Mouse (Mus musculus) CD4-positive, CD25-positive, alpha-beta regulatory T cell, adult 2 months (primary cell): ENCODE results near the gene Tns3.
"Not testable (repeated sequence)": the region's sequence is repeated elsewhere in the genome, so short reads cannot be mapped to it uniquely, and the experiment has no call there.

ENCODE experiments used
- DNase-seq: peaks from one replicate; pipeline ENCODE4 v3.0.0-alpha.2; 2012; ENCODE audit warnings: low read depth, low spot score

Gene Tns3

GRCm38 (mm10) chr11:8622668-8623067 lies 41.7 kb downstream of the Tns3 start:
- DNase-seq = no peak

- DNase-seq = not testable (repeated sequence)
These were observed 45.2 kb downstream of the Tns3 start for GRCm38 (mm10) chr11:8619111-8619510.

- DNase-seq = no peak
These were observed 46.0 kb downstream of the Tns3 start for GRCm38 (mm10) chr11:8618301-8618700.

- DNase-seq = no peak
These were observed 48.9 kb downstream of the Tns3 start for GRCm38 (mm10) chr11:8615436-8615835.

GRCm38 (mm10) chr11:8610456-8610855 lies 53.9 kb downstream of the Tns3 start:
- DNase-seq = no peak

DNA sequence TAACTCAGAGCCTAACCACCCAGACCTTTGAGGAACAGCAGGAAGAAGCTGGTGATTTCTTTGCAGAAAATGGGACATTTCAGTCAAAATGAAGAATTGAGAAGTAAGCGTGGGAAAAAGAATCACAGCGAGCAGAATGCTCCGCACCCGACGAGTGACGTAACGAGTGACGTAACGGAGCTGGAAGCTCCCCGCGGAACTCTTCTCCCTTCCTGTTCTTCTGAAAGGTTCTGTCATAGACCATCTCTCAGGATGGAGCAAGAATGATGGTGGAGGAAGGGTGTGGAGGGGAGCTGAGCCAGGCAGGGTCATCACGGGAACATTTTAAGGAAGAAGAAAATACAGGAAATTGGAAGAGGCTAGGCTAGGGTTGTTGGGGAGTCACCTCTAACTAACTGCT lies 54.5 kb downstream of the Tns3 start:
- no peak for DNase-seq

DNA sequence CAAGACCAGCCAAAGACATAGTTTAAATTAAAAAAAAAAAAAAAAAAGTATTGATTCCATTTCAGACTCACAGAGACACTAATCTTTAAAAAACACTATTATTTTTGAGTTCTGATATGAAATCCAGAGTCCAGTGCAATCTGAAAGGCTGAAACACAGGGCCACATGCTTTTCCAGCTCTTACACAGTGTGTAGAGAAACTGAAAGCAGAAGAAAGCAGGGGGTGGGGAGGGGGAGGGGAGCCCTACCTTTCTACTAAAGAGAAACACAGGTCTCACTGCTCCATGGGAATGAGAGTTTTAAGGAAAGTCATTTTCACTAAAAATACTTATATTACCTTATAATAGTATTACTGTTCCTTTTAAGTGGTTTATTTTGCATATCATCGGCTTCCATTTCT lies 57.2 kb downstream of the Tns3 start:
- no peak for DNase-seq

DNA sequence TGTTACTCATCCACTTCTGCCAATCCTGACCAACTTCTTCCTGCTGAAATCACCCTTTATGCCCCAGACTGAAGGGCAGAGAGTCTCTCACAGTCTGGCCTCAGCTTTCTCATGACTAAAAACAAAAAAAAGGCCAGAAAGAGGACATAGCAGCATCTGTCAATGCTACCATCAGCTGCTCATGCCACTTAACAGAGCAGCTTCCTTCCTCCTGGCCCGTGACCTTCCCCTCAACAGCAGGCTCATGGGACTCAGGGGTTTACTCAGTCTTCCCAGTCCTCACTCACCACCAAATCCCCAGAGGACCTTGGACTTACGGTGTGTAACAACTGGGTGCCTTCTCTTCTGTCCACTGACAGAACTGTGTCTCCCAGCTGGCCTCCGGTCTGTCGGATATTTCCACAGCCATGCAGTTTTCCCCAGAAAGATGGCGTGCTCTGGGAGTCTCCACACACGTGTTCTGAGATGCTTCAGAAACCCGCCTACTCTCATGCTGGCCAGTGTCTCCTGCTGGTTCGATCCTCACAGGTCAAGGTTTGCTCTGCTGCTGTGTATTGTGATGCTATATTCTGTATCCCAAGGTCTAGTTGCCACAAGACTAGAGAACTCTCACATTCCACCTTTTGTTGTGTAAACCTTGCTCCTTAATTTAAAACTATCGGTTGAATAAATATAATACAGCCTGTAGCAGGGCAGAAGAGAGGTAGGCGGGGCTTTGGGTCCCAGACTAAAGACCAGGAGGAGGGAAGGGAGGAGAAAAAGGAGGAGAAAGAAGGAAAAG lies 59.4 kb downstream of the Tns3 start:
- DNase-seq = no peak

GRCm38 (mm10) chr11:8602606-8603005 lies 61.7 kb downstream of the Tns3 start:
- no peak for DNase-seq

- no peak for DNase-seq
These were observed 62.9 kb downstream of the Tns3 start for GRCm38 (mm10) chr11:8601411-8601821.

- DNase-seq = no peak
These were observed 68.7 kb downstream of the Tns3 start for GRCm38 (mm10) chr11:8595642-8596041.

- no peak for DNase-seq
These were observed 71.2 kb downstream of the Tns3 start for GRCm38 (mm10) chr11:8593172-8593571.

DNA sequence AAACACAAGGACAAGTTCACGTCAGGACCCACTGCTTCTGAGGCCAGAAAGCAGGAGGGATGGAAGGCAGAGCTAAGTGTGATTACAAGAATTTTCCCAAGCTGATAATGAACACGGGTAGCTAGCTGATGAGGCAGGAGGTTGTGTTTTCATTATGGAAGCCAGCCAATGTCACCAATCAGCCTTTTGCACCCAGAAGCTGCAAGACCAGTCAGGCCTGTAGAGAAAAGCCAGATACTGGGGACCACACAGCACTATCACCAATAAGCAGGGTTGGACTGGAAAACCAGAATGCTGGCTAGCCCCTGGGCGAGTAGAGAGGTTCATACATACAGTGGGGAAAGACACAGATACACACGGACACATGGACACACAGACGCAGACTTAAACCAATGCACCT lies 73.1 kb downstream of the Tns3 start:
- DNase-seq = no peak

DNA sequence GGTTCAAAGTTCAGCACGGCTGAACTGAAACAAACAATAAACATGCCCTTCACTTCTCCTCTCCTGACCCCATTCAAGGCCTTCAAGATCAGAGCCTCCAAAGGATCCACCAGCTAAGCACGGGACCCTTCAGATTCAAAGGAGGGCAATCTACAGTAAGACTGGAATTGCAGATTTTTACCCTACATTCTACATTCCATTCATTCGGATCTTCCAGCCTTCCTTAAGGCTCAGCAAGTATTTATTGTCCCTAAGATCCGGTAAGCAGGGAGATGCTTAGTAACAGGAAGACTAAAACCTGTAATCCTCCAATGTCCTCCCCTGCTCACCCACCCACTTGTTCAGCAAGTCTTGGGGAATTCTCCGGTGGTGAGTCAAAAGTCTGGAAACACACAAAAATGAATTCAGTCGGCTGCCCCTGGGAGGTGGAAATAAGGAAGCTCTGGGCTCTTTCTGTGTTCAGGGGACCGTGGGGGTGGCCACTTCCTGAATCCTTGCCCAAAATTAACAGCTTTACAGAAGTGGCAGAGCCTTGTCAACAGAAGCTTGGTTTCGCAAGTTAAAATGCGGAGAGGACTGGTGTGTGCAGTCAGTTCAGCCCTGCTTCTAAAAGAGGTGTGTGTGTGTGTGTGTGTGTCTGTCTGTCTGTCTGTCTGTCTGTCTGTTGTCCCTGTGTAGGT lies 75.0 kb downstream of the Tns3 start:
- DNase-seq = no peak

GRCm38 (mm10) chr11:8587941-8588340 lies 76.4 kb downstream of the Tns3 start:
- DNase-seq = no peak

DNA sequence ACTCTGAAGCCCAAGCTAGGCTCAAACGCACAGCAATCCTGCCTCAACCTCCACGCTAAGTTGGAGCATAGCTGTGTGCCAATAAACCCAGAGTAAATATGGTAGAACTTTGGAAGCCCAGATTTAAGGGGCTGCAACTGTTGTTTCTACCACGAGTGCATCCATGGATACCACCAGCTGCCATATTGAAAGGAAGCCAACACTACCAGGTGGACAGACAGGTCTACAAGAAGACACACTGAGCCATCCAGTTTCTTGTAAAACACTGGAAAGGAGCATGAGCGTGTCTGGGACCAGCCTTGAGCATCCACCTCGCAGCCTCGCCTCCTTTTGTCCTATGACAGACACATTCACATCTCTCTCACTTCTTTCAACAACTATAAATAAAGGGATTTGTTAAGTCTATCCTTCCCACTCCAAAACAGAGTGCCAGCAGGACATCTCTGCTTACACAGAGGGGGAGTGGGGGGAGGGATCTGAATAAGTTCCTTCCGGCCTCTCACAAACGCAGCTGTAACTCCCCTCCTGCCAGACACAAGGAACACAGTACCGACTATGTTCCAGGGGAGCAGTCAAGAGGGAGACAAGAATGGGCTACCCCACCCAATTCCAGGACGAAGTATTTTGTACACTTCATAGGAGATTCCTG lies 77.2 kb downstream of the Tns3 start:
- DNase-seq = no peak

- no peak for DNase-seq
These were observed 78.0 kb downstream of the Tns3 start for GRCm38 (mm10) chr11:8586374-8586773.

GRCm38 (mm10) chr11:8585686-8586085 lies 78.6 kb downstream of the Tns3 start:
- DNase-seq = no peak

- DNase-seq = no peak
These were observed 79.4 kb downstream of the Tns3 start for GRCm38 (mm10) chr11:8584925-8585324.

GRCm38 (mm10) chr11:8584307-8584706 lies 80.0 kb downstream of the Tns3 start:
- DNase-seq = no peak

DNA sequence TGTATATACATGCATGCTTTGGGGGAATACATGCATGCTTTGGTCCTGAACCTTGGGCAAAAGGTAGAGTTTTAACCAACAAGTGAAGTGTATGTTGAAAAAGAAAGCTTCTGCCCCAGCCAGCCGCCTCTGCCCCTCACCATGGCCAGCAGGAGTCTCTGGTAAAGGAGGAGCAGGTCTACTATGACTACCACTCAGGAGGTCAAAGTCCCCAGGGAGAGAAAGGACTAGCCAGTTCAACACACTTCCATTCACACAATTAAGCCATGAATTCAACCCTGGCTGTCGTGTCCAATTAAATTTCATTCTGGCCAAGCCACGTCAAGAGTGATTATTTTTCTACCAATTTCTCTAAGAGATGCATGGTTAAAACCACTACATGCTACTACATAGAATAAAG lies 81.2 kb downstream of the Tns3 start:
- no peak for DNase-seq

DNA sequence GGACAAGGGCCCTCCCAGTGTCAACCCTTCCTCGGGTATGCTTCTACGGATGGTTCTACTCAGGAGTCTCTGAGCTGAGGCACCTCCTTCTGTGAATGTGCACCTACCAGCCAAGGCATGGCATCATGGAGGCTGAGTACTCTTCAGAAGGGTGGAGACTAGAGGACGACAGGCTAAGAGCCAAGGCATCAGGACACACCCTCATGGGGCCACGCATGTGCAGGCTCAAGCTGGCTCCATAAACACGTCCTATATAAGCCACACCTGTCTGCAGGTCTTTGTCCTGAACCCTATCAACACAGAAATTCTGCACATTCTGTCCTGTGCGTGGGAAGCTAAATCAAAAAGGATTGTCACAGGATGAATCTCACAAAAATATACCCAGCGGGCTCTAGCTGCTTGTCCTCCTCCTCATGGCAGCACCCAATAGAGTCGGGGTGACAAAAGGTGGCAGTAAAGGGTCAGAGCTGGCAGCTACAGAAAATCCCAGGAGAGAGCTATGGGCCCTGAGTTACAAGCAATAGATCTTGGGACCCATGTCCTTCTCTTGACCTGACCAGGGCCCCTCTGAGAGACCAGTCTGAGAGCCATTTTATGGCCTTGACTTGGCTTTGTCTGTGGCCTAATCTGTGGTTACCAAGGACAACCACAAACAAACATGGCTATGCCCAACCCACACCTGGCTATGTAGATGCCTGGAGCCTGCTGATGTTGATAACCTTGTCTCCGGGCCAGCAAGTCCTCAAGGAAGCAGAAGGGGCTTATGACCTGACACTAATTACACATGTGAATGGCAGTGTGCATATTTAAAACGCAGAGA lies 82.0 kb downstream of the Tns3 start:
- DNase-seq = no peak
